Mouse (Mus musculus) MEL (cell line): ENCODE results near the gene Cd300lf. TPM values are rescaled to one million over a fixed set of nuclear protein-coding genes. Genes with fewer than 3 reads are reported as not detected.

Experiments used
- DNase-seq: peaks from one replicate; pipeline ENCODE4 v3.0.0; 2011; ENCODE audit warnings: low read depth, low spot score
- H3K27ac ChIP-seq: 2 replicates; pipeline ENCODE4 v1.5.1; 2012; ENCODE audit warnings: low read depth, mild to moderate bottlenecking, control low read depth, low read length, moderate library complexity; ENCODE audit not compliant: control insufficient read depth
- H3K27me3 ChIP-seq, 2 experiments: fragments of 150-350 bp in 1 of 2; sonication (generic) in 1 of 2; 2 replicates each; pipeline ENCODE4 v1.6.1; 2012; ENCODE audit warnings: low read length in 2 of 2, mild to moderate bottlenecking in 2 of 2, improper control_type of control experiment in 1 of 2, moderate library complexity in 1 of 2; ENCODE audit not compliant: insufficient read depth in 2 of 2, control insufficient read depth in 1 of 2
- H3K36me3 ChIP-seq, 2 experiments: 2 replicates each; pipeline ENCODE4 v1.6.1; 2012 to 2014; ENCODE audit warnings: low read length in 2 of 2, improper control_type of control experiment in 1 of 2, inconsistent platforms in 1 of 2, mild to moderate bottlenecking in 1 of 2; ENCODE audit not compliant: insufficient read depth in 2 of 2, control insufficient read depth in 1 of 2
- H3K4me1 ChIP-seq, 2 experiments: fragments of 150-350 bp in 1 of 2; sonication (generic) in 1 of 2; 2 replicates each; pipeline ENCODE4 v1.6.1; 2012; ENCODE audit warnings: low read length in 2 of 2, improper control_type of control experiment in 1 of 2, mild to moderate bottlenecking in 1 of 2; ENCODE audit not compliant: insufficient read depth in 2 of 2, control insufficient read depth in 1 of 2
- H3K4me3 ChIP-seq, 2 experiments: fragments of 150-350 bp in 1 of 2; sonication (generic) in 1 of 2; 2 replicates each; pipeline ENCODE4 v1.5.1; 2012; ENCODE audit warnings: low read depth in 2 of 2, low read length in 2 of 2, mild to moderate bottlenecking in 2 of 2, moderate library complexity in 2 of 2, control low read depth in 1 of 2, improper control_type of control experiment in 1 of 2; ENCODE audit not compliant: control insufficient read depth in 1 of 2, insufficient read depth in 1 of 2
- H3K79me2 ChIP-seq: 2 replicates; pipeline ENCODE4 v1.6.1; 2012; ENCODE audit warnings: mild to moderate bottlenecking, low read length, moderate library complexity; ENCODE audit not compliant: control insufficient read depth, poor library complexity, insufficient read depth
- H3K9ac ChIP-seq: 2 replicates; pipeline ENCODE4 v1.6.1; 2012; ENCODE audit warnings: low read depth, mild to moderate bottlenecking, control low read depth, low read length, moderate library complexity; ENCODE audit not compliant: control insufficient read depth, poor library complexity, severe bottlenecking
- H3K9me3 ChIP-seq: fragments of 150-350 bp; sonication (generic); replicated peaks from 2 replicates; pipeline ENCODE4 v1.6.1; 2012; ENCODE audit warnings: mild to moderate bottlenecking, low read length, improper control_type of control experiment, moderate library complexity; ENCODE audit not compliant: insufficient read depth
- BHLHE40 ChIP-seq: IDR thresholded peaks from 2 replicates; pipeline ENCODE4 v1.6.1; 2012; ENCODE audit warnings: low read depth, mild to moderate bottlenecking, inconsistent platforms, low read length, improper control_type of control experiment, borderline replicate concordance
- CHD1 ChIP-seq: IDR thresholded peaks from 2 replicates; pipeline ENCODE4 v1.6.1; 2012; ENCODE audit warnings: low read depth, mild to moderate bottlenecking, inconsistent platforms, low read length, improper control_type of control experiment
- CHD2 ChIP-seq: IDR thresholded peaks from 2 replicates; pipeline ENCODE4 v1.6.1; 2011; ENCODE audit warnings: low read length, improper control_type of control experiment
- ELF1 ChIP-seq: IDR thresholded peaks from 2 replicates; pipeline ENCODE4 v1.6.1; 2014; ENCODE audit warnings: low read depth, mild to moderate bottlenecking, inconsistent platforms, low read length, improper control_type of control experiment, moderate library complexity
- ETS1 ChIP-seq: IDR thresholded peaks from 2 replicates; pipeline ENCODE4 v1.6.1; 2012; ENCODE audit warnings: low read depth, mild to moderate bottlenecking, inconsistent platforms, low read length, improper control_type of control experiment, moderate library complexity
- GABPA ChIP-seq: IDR thresholded peaks from 2 replicates; pipeline ENCODE4 v1.6.1; 2012; ENCODE audit warnings: low read depth, mild to moderate bottlenecking, inconsistent platforms, low read length, improper control_type of control experiment, moderate library complexity
- HCFC1 ChIP-seq: IDR thresholded peaks from 2 replicates; pipeline ENCODE4 v1.6.1; 2012; ENCODE audit warnings: low read depth, mild to moderate bottlenecking, inconsistent platforms, low read length, improper control_type of control experiment, moderate library complexity
- JUND ChIP-seq: IDR thresholded peaks from 2 replicates; pipeline ENCODE4 v1.6.1; 2011; ENCODE audit warnings: low read depth, mild to moderate bottlenecking, improper control_type of control experiment, low read length
- KAT2A ChIP-seq: conservative IDR thresholded peaks from 2 replicates; pipeline ENCODE4 v1.6.1; 2012; ENCODE audit warnings: low read depth, low read length, improper control_type of control experiment, inconsistent platforms
- MAFK ChIP-seq: IDR thresholded peaks from 2 replicates; pipeline ENCODE4 v1.6.1; 2011; ENCODE audit warnings: low read depth, mild to moderate bottlenecking, low read length, improper control_type of control experiment, borderline replicate concordance
- MAX ChIP-seq: IDR thresholded peaks from 2 replicates; pipeline ENCODE4 v1.6.1; 2011; ENCODE audit warnings: low read length, improper control_type of control experiment
- MEF2A ChIP-seq: IDR thresholded peaks from 2 replicates; pipeline ENCODE4 v1.6.1; 2014; ENCODE audit warnings: low read depth, mild to moderate bottlenecking, inconsistent platforms, low read length, improper control_type of control experiment; ENCODE audit not compliant: poor library complexity, insufficient replicate concordance, severe bottlenecking; ENCODE audit errors: extremely low read depth
- MXI1 ChIP-seq: IDR thresholded peaks from 2 replicates; pipeline ENCODE4 v1.6.1; 2011; ENCODE audit warnings: mild to moderate bottlenecking, low read depth, low read length, improper control_type of control experiment
- MYB ChIP-seq: IDR thresholded peaks from 2 replicates; pipeline ENCODE4 v1.6.1; 2011; ENCODE audit warnings: mild to moderate bottlenecking, low read depth, low read length, improper control_type of control experiment
- MYC ChIP-seq: IDR thresholded peaks from 2 replicates; pipeline ENCODE4 v1.6.1; 2011; ENCODE audit warnings: low read depth, mild to moderate bottlenecking, low read length, improper control_type of control experiment, moderate library complexity
- POLR2A ChIP-seq, 2 experiments: IDR thresholded peaks; 2 replicates each; pipeline ENCODE4 v1.6.1; 2011 to 2012; ENCODE audit warnings: low read length in 2 of 2, mild to moderate bottlenecking in 2 of 2, control low read depth in 1 of 2, improper control_type of control experiment in 1 of 2, low read depth in 1 of 2, moderate library complexity in 1 of 2; ENCODE audit not compliant: control insufficient read depth in 1 of 2, insufficient read depth in 1 of 2, poor library complexity in 1 of 2
- POLR2AphosphoS5 ChIP-seq: IDR thresholded peaks from 2 replicates; pipeline ENCODE4 v1.6.1; 2012; ENCODE audit warnings: low read depth, borderline replicate concordance, mild to moderate bottlenecking, inconsistent platforms, low read length, moderate library complexity, mixed read lengths
- TBP ChIP-seq: IDR thresholded peaks from 2 replicates; pipeline ENCODE4 v1.8.0; 2011; ENCODE audit warnings: low read depth, low read length, improper control_type of control experiment
- USF1 ChIP-seq: IDR thresholded peaks from 2 replicates; pipeline ENCODE4 v1.6.1; 2014; ENCODE audit warnings: low read depth, mild to moderate bottlenecking, inconsistent platforms, low read length, improper control_type of control experiment, moderate library complexity
- USF2 ChIP-seq, 2 experiments: IDR thresholded peaks; 2 replicates each; pipeline ENCODE4 v1.6.1; 2011 to 2012; ENCODE audit warnings: improper control_type of control experiment in 2 of 2, low read length in 2 of 2, borderline replicate concordance in 1 of 2, inconsistent platforms in 1 of 2, low read depth in 1 of 2, mild to moderate bottlenecking in 1 of 2; ENCODE audit not compliant: insufficient read depth in 1 of 2
- ZC3H11A ChIP-seq: IDR thresholded peaks from 2 replicates; pipeline ENCODE4 v1.6.1; 2012; ENCODE audit warnings: low read depth, mild to moderate bottlenecking, inconsistent platforms, low read length, improper control_type of control experiment
- polyA plus RNA-seq, 2 experiments: library from polyadenylated mRNA; stranded (reverse) in 1 of 2; unstranded in 1 of 2; fragments of >175 nt in 1 of 2; fragments of >200 nt in 1 of 2; gene quantifications; 2 replicates each; pipeline versions ENCODE4 v1.2.1 to v1.2.4; 2012; ENCODE audit warnings: low replicate concordance in 2 of 2, low read depth in 1 of 2; ENCODE audit not compliant: insufficient read length in 2 of 2, insufficient read depth in 1 of 2, missing spikeins in 1 of 2
- total RNA-seq: library from RNA; depleted of rRNA; stranded (reverse); fragments of 300-350 nt; gene quantifications from 2 replicates; pipeline ENCODE4 v1.2.3, GENCODE M21; 2012

The Cd300lf gene
- total and polyA plus RNA-seq, 3 experiments = 0.12 to 0.46 TPM; not detected in 1

- Histone ChIP-seq H3K36me3 (peaks cover 0 to 6% of the 10 kb centered on the region in 2 experiments; a peak in 1 of 4 replicates), H3K4me1 (peaks cover 0 to 10% of the 10 kb centered on the region in 2 experiments; a peak in 2 of 4 replicates), H3K27ac (no peak overlapping the region), H3K9ac (no peak overlapping the region), H3K4me3 (no peak overlapping the region), H3K9me3 (no peaks in the 10 kb centered on the region), H3K79me2 (no peaks in the 10 kb centered on the region), H3K27me3 (no peaks in the 10 kb centered on the region)
- TF ChIP-seq KAT2A = no peak
- TF ChIP-seq ELF1 = no peak
- TF ChIP-seq POLR2A (IDR thresholded peaks at IDR 0.05; ENCODE audit: control insufficient read depth in 1 of 2, insufficient read depth in 1 of 2, low read depth in 1 of 2, low read length in 2 of 2, poor library complexity in 1 of 2) = no peak
- TF ChIP-seq JUND = no peak
- no peak for TF ChIP-seq MXI1
- no peak for TF ChIP-seq BHLHE40
- TF ChIP-seq USF1 = no peak
- TF ChIP-seq MEF2A = no peak
- TF ChIP-seq HCFC1 = no peak
- no peak for TF ChIP-seq USF2 (IDR thresholded peaks at IDR 0.05; ENCODE audit: borderline replicate concordance in 1 of 2, insufficient read depth in 1 of 2, low read depth in 1 of 2, low read length in 2 of 2)
- no peak for TF ChIP-seq MYC
- no peak for TF ChIP-seq GABPA
- TF ChIP-seq ETS1 = no peak
- no peak for TF ChIP-seq TBP
- TF ChIP-seq POLR2AphosphoS5 = no peak
- TF ChIP-seq CHD2 = no peak
- TF ChIP-seq MAX = no peak
- TF ChIP-seq CHD1 = no peak
- TF ChIP-seq MAFK = no peak
- TF ChIP-seq ZC3H11A = no peak
- DNase-seq = no peak
Measured at GRCm38 (mm10) chr11:115071631-115072294, 62.0 kb downstream of the Cd300lf start.

DNA sequence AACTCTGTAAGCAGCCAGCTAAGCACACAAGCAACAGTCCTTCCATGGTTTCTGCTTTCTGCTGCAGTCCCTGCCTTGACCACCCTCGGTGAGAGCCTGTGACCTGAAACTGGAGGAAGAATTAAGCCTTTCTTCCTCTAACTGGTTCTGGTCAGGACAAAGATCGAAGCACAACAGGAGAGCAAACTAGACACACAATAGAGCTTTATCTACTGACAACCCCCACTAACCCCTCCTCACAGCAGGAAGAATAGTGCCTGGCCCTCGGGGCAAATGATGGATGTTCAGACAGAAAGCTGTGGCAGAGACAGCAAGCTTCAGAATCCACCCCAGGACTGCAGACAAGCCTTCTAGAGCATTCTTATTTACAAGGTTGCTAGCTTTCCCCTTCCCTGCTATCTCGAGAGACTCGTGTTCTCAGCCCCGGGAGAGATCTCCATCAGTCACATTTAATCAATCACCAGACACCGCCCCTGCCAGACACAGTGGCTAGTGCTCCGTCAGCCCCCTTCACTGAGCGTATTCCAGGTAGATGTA is 62.7 kb downstream of the Cd300lf start:
- no peaks in the 10 kb centered on the region for H3K79me2 ChIP-seq
- no peak overlapping the region for H3K27ac ChIP-seq
- H3K36me3 ChIP-seq = peaks cover 0 to 4% of the 10 kb centered on the region in 2 experiments; a peak in 1 of 4 replicates
- DNase-seq = no peak
- H3K9me3 ChIP-seq = no peaks in the 10 kb centered on the region
- H3K4me1 ChIP-seq = peaks cover 0 to 7% of the 10 kb centered on the region in 2 experiments; a peak in 2 of 4 replicates
- H3K9ac ChIP-seq = no peak overlapping the region
- no peak overlapping the region for H3K4me3 ChIP-seq
- H3K27me3 ChIP-seq = no peaks in the 10 kb centered on the region; a peak in 1 of 4 replicates
- no peak for TF ChIP-seq MYB
- TF ChIP-seq USF2 (IDR thresholded peaks at IDR 0.05; ENCODE audit: borderline replicate concordance in 1 of 2, insufficient read depth in 1 of 2, low read depth in 1 of 2, low read length in 2 of 2) = no peak
- TF ChIP-seq, all 39 proteins: peak for 0
